28 mouse cellular contexts compared by ENCODE assay signal in the genomic region with DNA sequence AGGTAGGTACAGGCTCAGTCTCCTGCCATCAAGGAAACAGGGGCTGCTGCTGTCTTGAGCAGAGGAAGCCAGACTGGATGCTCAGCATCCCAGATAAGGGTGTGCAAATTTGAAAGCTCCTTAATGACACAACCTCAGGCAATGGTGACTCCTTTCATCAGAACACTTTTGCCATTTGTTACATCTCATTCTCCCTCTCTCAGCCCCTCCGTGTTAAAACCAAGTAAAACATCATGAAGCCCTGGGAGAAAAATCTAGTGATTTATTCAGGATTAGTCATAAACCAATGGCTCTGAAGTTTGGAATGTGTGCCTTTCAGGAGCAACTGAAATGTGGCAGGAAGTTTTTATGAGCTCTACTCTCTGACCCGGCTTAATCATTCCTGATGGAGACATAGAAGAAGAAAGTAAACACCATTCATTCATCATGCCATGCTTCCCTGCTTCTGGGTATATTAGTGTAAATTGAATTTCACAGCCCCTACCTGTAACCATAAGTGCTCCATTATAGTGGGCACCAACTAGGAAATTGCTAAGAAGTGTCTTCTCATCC.
A peak's percentile ranks its signal among the peaks of the same experiment; 100 is the strongest.
DNase-seq lines count a peak whose midpoint lies in the region; ATAC-seq and TF ChIP-seq lines count a peak whose summit lies in the region.
"Had no signal": no experiment of that assay in that cellular context is flagged by ENCODE, and none has a peak within 500 bp of the region (broad histone marks: within the 10 kb centered on the region; RNA-seq: fewer than 3 reads in every experiment).

No protein-coding gene starts in this region.

- no peaks in the 10 kb centered on the region for H3K27me3 ChIP-seq in forebrain, embryonic 10.5 days (ENCODE audit: poor library complexity, severe bottlenecking)
- no peaks in the 10 kb centered on the region for H3K27me3 ChIP-seq in forebrain, postnatal 0 days (ENCODE audit: insufficient read depth, low read length)
- no peaks in the 10 kb centered on the region for H3K27me3 ChIP-seq in kidney, embryonic 14.5 days (ENCODE audit: control insufficient read depth, insufficient read depth, low read length)
- H3K27me3 ChIP-seq in kidney, postnatal 0 days (ENCODE audit: insufficient read depth, low read length): no peaks in the 10 kb centered on the region
- H3K27me3 ChIP-seq: CH12.LX; embryonic facial prominence, embryonic 12.5 days; embryonic facial prominence, embryonic 15.5 days; forebrain, embryonic 13.5 days; hindbrain, embryonic 12.5 days; hindbrain, embryonic 15.5 days had no signal

- peaks cover 27% of the 10 kb centered on the region for H3K4me1 ChIP-seq in forebrain, embryonic 10.5 days
- no peaks in the 10 kb centered on the region for H3K4me1 ChIP-seq in forebrain, postnatal 0 days (ENCODE audit: insufficient read depth)
- peaks cover 12% of the 10 kb centered on the region; the same call in 1 of the 2 replicates for H3K4me1 ChIP-seq in kidney, embryonic 14.5 days (ENCODE audit: control insufficient read depth, insufficient read depth, low read length)
- no peaks in the 10 kb centered on the region for H3K4me1 ChIP-seq in kidney, postnatal 0 days (replicated peaks; ENCODE audit: insufficient read depth, low read length)
- H3K4me1 ChIP-seq: embryonic facial prominence, embryonic 12.5 days; embryonic facial prominence, embryonic 15.5 days; hindbrain, embryonic 12.5 days; hindbrain, embryonic 15.5 days had no signal

- 0 out of 2 replicates have a peak overlapping the region, but pooled peaks have one; percentile 26 for H3K27ac ChIP-seq in forebrain, embryonic 10.5 days
- H3K27ac ChIP-seq in forebrain, postnatal 0 days (ENCODE audit: low read depth, low read length): no peak overlapping the region
- H3K27ac ChIP-seq in kidney, embryonic 14.5 days (ENCODE audit: low read depth, low read length): 0 out of 2 replicates have a peak overlapping the region, but pooled peaks have one; percentile 20
- H3K27ac ChIP-seq in kidney, postnatal 0 days: no peak overlapping the region
- H3K27ac ChIP-seq: embryonic facial prominence, embryonic 12.5 days; embryonic facial prominence, embryonic 15.5 days; forebrain, embryonic 13.5 days; gastrocnemius, adult 2 months; hindbrain, embryonic 12.5 days; hindbrain, embryonic 15.5 days had no signal

- no peak for TF ChIP-seq CTCF in forebrain, postnatal 0 days (IDR thresholded peaks at IDR 0.05; ENCODE audit: low read depth)
- no peak for TF ChIP-seq CTCF in kidney, postnatal 0 days (IDR thresholded peaks at IDR 0.05; ENCODE audit: low read depth)

- ATAC-seq in forebrain, postnatal 0 days: no peak
- peak; percentile 64; the same call in 1 of the 2 replicates for ATAC-seq in kidney, embryonic 14.5 days (ENCODE audit: low FRiP score, low TSS enrichment)
- no peak; the same call in 1 of the 2 replicates for ATAC-seq in kidney, postnatal 0 days (replicated peaks; ENCODE audit: low FRiP score, low read depth)
- ATAC-seq: activated CD4-positive, CD25-positive, alpha-beta regulatory T cell, adult 4 months; forebrain, embryonic 13.5 days; forebrain, embryonic 16.5 days had no signal

- no peak overlapping the region for H3K4me3 ChIP-seq in forebrain, embryonic 10.5 days
- no peak overlapping the region for H3K4me3 ChIP-seq in forebrain, postnatal 0 days (ENCODE audit: low read depth, low read length)
- no peak overlapping the region for H3K4me3 ChIP-seq in kidney, embryonic 14.5 days (ENCODE audit: low read length)
- H3K4me3 ChIP-seq in kidney, postnatal 0 days (replicated peaks; ENCODE audit: low read depth, low read length): no peak overlapping the region
- H3K4me3 ChIP-seq: embryonic facial prominence, embryonic 12.5 days; embryonic facial prominence, embryonic 15.5 days; erythroblast, embryonic 14.5 days; forebrain, embryonic 13.5 days; gastrocnemius, adult 2 months; hindbrain, embryonic 12.5 days; hindbrain, embryonic 15.5 days had no signal

- H3K36me3 ChIP-seq in forebrain, embryonic 10.5 days (replicated peaks): no peaks in the 10 kb centered on the region
- no peaks in the 10 kb centered on the region for H3K36me3 ChIP-seq in forebrain, postnatal 0 days (ENCODE audit: insufficient read depth)
- H3K36me3 ChIP-seq in kidney, embryonic 14.5 days (ENCODE audit: control insufficient read depth, insufficient read depth, low read length): no peaks in the 10 kb centered on the region
- no peaks in the 10 kb centered on the region for H3K36me3 ChIP-seq in kidney, postnatal 0 days (ENCODE audit: insufficient read depth, low read length)
- H3K36me3 ChIP-seq: embryonic facial prominence, embryonic 12.5 days; embryonic facial prominence, embryonic 15.5 days; G1E; hindbrain, embryonic 12.5 days; hindbrain, embryonic 15.5 days had no signal

- no peak for DNase-seq in forebrain, embryonic 10.5 days (ENCODE audit: extremely low spot score, low spot score)
- DNase-seq in forebrain, postnatal 0 days: no peak
- no peak for DNase-seq in kidney, postnatal 10 days
- DNase-seq in kidney, postnatal 0 days (ENCODE audit: low spot score): peak; percentile 60
- DNase-seq in kidney, postnatal 25 days: no peak
- DNase-seq in lung, postnatal 14 days: no peak
- DNase-seq in thymus, postnatal 25 days: no peak
- DNase-seq: adrenal gland, postnatal 10 days; adrenal gland, postnatal 36 days; B cell, adult 2 months; cerebellum, adult 18-20 months; cerebellum, adult 9-10 months; cerebellum, postnatal 14 days; gastrocnemius, adult 2 months; gastrocnemius, postnatal 14 days; heart, adult 11 months had no signal

- no peaks in the 10 kb centered on the region for H3K9me3 ChIP-seq in forebrain, embryonic 10.5 days
- H3K9me3 ChIP-seq in forebrain, postnatal 0 days (ENCODE audit: low read length): no peaks in the 10 kb centered on the region
- no peaks in the 10 kb centered on the region for H3K9me3 ChIP-seq in kidney, embryonic 14.5 days (ENCODE audit: control insufficient read depth, low read length)
- H3K9me3 ChIP-seq in kidney, postnatal 0 days (replicated peaks; ENCODE audit: low read length): no peaks in the 10 kb centered on the region
- H3K9me3 ChIP-seq: embryonic facial prominence, embryonic 12.5 days; embryonic facial prominence, embryonic 15.5 days; forebrain, embryonic 13.5 days; hindbrain, embryonic 12.5 days; hindbrain, embryonic 15.5 days had no signal

- 77% methylated on average over 2 of the region's 2 CpGs for WGBS in forebrain, embryonic 10.5 days
- WGBS in forebrain, postnatal 0 days: 56% methylated on average over 2 of the region's 2 CpGs
- 5% methylated on average over 2 of the region's 2 CpGs for WGBS in kidney, embryonic 14.5 days
- 1% methylated on average over 2 of the region's 2 CpGs for WGBS in kidney, postnatal 0 days

- no peak overlapping the region for H3K9ac ChIP-seq in forebrain, postnatal 0 days
- no peak overlapping the region for H3K9ac ChIP-seq in kidney, embryonic 14.5 days (ENCODE audit: low read depth, low read length)
- no peak overlapping the region for H3K9ac ChIP-seq in kidney, postnatal 0 days (ENCODE audit: low read depth, low read length)
- H3K9ac ChIP-seq: embryonic facial prominence, embryonic 12.5 days; embryonic facial prominence, embryonic 15.5 days; forebrain, embryonic 13.5 days; hindbrain, embryonic 12.5 days; hindbrain, embryonic 15.5 days had no signal

- no peak overlapping the region for H3K4me2 ChIP-seq in forebrain, postnatal 0 days (ENCODE audit: low read depth)
- H3K4me2 ChIP-seq in kidney, embryonic 14.5 days (replicated peaks; ENCODE audit: low read depth, low read length): no peak overlapping the region
- H3K4me2 ChIP-seq in kidney, postnatal 0 days (ENCODE audit: low read length): no peak overlapping the region
- H3K4me2 ChIP-seq: embryonic facial prominence, embryonic 12.5 days; embryonic facial prominence, embryonic 15.5 days; forebrain, embryonic 13.5 days; heart, embryonic 11.5 days; hindbrain, embryonic 12.5 days; hindbrain, embryonic 15.5 days had no signal

Comparison
In these comparisons a context has a peak if more than half of its experiments do, and no peak if none do; other contexts are left out.
1. H3K27ac ChIP-seq: peak in forebrain, embryonic 10.5 days (single experiment) and kidney, embryonic 14.5 days (single experiment); none in forebrain, postnatal 0 days (single experiment) and kidney, postnatal 0 days (single experiment).